Mouse (Mus musculus): Measurements from ENCODE around the gene Icos.

Gene Icos

GRCm38 (mm10) chr1:60977641-60978040 lies at the start of gene Icos:
Gene Icos (plus strand): TSS chr1:60977927.
- no peak for ATAC-seq (ENCODE audit: low TSS enrichment)

- no peak for ATAC-seq (ENCODE audit: low TSS enrichment)
Measured at GRCm38 (mm10) chr1:60929036-60929435, 48.7 kb upstream of the Icos start.

GRCm38 (mm10) chr1:60930397-60930796 lies 47.3 kb upstream of the Icos start:
- no peak for ATAC-seq (ENCODE audit: low TSS enrichment)

DNA sequence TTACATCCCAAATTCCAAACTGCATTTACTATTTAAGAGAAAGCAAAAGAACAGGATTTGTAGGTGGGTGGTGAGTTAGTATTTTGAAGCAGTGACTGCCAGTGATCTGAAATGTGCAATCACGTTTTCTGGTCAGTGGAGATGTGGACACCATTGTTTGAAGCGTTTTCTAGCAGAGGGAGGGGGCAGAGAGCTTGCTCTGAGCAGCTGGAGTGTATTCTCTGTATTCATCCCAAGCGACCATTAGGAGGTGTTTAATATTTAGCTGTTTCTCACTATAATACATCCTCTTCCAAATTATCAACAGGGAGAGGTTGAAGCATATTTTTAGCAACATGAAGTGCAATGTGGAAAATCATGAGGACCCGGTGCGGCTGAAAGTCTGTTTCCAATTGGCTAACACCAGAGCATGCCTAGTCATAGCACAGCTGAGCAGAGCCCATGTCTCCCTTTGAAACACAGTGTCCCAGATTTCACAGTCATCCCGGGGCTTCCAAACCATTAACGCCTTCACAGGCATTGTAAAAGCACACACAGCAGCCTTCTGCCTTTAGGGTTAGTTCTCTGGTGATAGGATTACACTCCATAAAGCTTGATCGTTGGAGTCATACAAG lies 41.7 kb upstream of the Icos start:
- ATAC-seq (ENCODE audit: low TSS enrichment), result peak; percentile 81

DNA sequence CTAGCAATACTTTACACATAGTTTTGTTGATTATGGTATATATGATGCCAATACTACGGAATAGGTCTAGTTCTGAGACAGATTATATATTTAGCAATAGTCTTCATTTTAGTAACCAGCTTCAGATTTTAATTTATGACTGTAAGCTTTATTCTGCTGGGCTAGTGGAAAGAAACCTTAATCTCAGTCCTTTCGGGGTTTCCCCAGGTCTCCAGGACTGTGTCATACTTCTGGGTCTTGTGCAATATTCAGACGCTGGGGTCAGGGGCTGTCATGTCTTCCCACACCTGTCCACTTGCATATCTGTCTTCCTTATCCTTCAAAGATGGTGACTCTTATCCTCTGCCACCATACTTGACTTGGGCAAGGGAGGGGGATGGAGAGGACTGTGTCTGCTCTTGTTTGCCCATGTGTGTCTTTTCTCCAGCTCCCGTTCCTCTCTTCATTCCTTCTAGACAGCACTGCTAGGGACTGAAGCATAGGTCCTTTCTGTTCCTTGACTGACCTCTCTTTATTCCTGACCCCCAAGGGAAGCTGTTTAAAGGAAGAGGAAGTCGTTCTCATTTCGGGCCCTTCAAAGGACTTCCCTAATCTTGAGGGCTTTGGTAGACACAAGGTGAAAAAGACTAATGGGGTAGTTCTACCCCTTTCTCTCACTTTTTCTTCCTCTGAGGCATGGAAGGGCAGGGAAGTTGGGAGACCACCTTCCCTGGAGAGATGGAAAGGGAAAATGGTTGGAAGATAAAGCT lies 40.6 kb upstream of the Icos start:
- ATAC-seq (ENCODE audit: low TSS enrichment), result no peak

DNA sequence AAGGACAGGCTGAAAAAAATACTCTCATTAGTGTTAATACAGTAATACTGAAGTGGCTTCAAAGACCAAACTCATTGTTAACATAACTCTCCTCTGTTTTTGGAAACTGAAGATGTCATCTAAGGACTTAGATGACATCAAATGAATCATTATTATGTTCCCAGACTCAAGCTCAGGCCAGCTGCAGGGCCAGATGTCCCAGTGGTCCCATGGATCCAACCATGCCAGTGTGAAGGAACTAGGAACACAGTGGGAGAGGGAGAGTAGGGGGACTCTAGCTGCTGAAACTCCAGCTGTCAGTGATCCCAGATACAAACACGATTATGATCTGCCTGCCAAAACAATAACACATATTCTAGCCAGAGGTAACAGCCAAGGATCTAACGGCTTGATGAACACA lies 39.5 kb upstream of the Icos start:
- no peak for ATAC-seq (ENCODE audit: low TSS enrichment)

DNA sequence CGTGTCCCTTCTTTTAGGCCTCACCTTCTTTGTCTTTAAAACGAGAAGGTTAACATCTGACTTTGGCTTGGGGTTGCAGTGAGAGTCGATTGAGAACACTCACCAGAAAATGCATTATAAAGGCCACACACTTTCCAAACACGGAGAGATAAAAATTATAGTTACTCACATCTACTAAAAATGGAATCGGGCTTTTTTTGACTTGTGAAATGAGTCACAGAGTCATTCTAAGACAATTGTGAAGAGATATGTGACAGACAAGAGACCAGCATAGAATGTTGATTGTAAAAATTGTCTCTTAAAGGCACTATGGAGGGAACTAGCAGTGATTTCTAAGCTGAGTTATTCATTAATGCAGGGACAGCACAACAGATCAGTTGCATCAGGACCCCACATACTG lies 38.8 kb upstream of the Icos start:
- peak; percentile 79 for ATAC-seq (ENCODE audit: low TSS enrichment)

DNA sequence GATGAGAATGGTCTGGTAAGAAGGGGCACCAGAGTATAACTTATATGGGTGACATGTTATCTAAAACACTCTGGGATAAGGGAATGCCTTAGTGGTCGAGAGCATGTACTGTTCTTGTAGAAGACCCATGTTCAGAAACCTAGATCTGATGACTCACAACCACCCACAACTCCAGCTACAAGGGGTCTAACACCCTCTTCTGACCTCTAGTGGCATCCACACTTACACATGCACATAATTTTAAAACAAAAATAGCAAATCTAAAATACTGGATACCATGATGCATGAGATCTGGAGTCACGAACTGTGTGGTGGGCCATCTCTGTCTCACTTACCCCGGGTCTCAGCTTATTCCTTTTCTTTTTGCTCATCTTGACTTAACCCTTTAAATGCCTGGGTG lies 37.7 kb upstream of the Icos start:
- no peak for ATAC-seq (ENCODE audit: low TSS enrichment)

- no peak for ATAC-seq (ENCODE audit: low TSS enrichment)
Measured at GRCm38 (mm10) chr1:60940620-60941019, 37.1 kb upstream of the Icos start.

DNA sequence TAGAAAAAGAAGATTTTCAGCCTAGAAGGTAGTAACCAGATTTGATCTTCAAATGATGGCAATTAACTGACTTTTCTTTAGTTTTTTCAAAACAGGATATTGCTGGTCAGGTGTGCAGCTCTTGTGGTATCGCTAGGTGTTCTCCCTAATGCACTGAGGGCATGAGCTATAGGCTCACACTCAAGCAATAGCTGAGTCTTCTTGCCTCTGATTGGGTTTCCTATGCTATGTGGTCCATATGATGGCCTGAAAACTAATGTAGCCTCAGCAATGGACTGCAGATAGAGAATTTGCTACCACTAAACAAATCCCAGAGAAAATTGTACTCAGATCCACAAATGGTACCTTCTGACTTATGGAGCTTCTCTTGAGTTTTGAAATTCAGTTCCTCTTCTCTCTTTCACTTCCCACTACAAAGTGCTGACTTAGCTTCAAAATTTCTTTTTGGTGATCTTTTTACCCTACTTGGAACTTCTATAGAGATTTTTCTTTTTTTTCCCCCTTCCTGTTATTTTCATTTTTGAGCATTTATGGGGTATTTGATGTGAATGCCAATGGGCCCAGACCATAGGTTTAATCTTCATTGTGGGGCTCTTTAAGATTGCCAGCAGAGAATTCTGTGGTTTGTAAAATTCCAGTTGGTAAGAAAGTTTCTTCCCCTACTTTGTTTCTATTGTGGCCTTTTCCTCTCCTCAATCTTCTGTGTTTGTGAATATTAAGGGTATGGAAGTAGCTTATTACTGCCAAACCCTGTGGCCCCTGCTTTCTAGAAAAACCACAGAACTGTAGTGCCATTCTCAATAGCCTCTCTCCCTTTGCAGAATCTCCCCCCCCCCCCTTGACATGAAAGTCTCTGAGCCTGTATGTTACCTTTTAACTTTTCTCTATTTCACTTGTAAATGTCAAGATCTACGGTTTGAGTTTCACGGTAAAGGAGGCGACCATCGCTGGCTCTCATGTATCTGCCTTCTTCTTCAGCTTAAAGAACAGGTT lies 36.4 kb upstream of the Icos start:
- ATAC-seq (ENCODE audit: low TSS enrichment), result no peak

DNA sequence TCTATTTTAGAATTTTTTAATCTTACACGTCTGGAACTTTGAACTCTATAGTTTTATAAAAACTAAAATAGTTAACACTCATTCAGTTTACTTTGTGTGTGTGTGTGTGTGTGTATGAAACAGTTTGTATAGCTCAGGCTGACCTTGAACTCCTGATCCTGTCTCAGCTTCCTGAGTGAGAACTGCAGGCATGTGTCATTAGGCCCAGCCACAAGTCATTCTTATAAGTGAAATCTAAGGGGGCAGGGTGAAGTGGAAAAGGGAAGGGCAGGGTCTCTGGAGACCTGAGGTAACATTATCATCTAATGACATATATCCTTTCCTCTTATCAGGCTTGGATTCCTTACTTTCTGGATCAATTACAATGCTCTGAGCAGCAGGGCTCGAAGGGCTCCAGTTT lies 34.8 kb upstream of the Icos start:
- ATAC-seq (ENCODE audit: low TSS enrichment), result no peak

- ATAC-seq (ENCODE audit: low TSS enrichment), result no peak
Measured at GRCm38 (mm10) chr1:60945633-60946401, 31.9 kb upstream of the Icos start.

DNA sequence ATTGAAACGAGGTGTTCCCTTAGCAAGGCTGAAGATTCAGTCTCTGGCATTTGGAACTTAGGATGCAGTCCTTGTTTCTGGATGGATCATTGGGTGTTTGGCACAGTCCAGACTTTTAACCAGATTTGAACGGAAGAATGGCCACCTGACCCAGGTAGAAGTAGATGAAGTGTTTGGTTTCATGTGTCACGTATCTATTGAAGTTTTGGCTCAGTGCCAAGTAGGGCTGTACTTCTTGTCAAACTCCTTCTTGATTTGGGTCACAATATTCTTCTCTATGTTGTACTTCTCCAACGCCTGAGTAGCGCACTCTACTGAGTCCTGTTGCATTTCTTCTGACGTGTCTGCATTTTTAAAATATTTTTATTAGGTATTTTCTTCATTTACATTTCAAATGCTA lies 29.6 kb upstream of the Icos start:
- ATAC-seq (ENCODE audit: low TSS enrichment), result no peak

DNA sequence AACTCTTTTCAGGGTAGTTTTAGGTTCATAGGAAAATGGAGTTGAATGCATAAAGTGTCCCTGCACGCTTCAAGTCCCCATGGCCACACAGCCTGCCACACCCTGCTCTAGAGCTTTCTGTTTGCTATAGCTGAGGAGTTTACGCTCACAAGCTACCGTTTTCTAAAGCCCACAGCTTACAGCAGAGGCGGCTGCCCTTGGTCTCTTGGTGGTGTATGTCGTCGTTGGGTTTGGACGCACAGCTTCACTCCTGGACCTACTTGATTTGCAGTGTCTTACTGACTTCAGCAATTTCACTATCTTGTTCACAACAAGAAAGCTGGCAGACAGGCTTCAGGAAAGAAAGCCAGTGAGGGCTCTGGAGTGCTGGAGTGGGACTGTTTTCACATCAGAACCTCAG lies 24.8 kb upstream of the Icos start:
- no peak for ATAC-seq (ENCODE audit: low TSS enrichment)

DNA sequence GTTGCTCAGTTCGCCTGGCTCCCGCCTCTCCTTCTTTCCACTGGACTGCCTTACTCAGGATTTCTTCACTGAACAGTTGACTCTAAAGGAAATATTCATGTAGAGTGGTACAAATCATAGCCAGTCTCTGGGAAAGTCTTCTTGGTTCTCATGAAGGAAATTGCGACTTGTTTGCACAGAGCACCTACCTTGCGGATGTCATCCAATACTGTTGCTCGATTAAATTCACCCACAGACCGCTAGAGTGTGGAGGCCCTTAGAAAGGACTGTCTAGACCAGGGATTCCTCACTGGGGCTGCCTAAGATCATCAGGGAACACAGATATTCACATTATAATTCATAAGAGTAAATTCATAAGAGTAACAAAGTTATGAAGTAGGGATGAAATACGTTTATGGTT lies 24.0 kb upstream of the Icos start:
- ATAC-seq (ENCODE audit: low TSS enrichment), result no peak

DNA sequence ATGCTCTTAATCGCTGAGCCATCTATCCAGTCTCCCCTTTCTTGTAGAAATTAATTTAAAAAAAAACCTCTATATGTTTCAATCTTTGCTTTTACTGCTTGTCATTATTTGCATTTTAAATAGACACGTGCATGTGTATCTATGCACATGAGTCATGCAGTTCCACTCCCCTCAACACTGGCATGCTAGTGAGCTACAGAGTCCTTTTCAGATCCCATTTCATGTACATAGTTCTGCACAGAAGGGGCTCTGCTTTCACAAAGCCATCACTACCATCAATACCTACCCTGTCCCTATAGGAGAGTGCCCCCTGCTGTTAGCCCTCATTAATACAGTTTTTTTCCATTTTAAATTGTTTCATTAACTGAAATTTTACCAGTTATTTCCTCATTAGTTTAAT lies 23.0 kb upstream of the Icos start:
- ATAC-seq (ENCODE audit: low TSS enrichment), result peak; percentile 50; the same call in 1 of the 2 replicates

DNA sequence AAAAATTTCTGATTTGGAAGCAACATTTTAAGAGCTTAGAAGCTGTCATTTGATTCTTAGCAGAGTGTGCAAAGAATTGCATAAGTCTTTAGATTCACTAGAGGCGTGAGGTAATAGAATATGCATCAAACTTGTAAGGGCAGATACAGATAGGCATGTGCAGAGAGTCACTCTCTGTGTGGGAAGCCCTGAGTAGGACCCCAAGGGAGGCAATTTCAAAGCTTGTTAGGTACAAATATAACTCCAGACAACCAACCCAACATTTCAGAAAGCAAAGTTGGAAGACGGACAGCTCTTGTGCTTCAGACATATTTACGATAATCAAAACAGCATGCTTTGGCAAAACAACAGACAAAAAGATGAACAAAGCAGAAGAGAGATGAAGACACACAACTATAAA lies 22.5 kb upstream of the Icos start:
- ATAC-seq (ENCODE audit: low TSS enrichment), result no peak

DNA sequence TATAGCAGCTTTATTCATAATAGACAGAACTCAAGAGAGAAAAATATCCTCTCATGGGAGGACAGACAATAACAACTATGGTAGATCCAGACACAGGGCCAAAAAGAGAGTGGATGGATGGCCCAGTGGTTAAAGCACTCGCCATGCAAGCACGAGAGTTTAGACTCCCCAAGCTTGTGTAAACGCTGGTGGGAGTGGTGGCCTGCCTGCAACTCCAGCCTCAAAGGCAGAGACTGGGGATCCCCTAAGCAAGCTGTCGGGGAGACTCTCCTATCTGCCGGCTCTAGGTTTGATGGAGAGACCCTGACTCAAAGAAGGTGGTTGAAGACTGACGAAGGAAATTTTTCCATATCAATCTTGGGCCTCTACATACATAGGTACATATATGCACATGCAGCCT lies 21.5 kb upstream of the Icos start:
- no peak for ATAC-seq (ENCODE audit: low TSS enrichment)

DNA sequence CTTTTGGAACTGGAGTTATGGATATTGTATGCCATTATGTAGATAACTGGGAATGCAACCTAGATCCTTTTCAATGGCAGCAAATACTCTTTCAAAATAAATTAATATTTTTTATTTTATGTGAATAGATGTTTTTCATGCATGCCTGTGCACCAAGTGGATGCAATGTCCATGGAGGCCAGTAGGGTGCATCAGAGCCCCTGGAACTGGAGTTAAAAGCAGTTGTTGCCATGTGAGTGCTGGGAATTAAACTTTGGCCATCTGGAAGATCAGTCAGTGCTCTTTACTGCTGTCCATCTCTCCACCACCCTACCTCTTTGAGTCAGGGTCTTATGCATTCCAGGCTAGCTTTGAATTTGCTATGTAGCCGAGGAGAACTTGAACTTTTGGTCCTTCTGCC lies 19.4 kb upstream of the Icos start:
- ATAC-seq (ENCODE audit: low TSS enrichment), result no peak

- ATAC-seq (ENCODE audit: low TSS enrichment), result no peak
Measured at GRCm38 (mm10) chr1:60959246-60959645, 18.5 kb upstream of the Icos start.

DNA sequence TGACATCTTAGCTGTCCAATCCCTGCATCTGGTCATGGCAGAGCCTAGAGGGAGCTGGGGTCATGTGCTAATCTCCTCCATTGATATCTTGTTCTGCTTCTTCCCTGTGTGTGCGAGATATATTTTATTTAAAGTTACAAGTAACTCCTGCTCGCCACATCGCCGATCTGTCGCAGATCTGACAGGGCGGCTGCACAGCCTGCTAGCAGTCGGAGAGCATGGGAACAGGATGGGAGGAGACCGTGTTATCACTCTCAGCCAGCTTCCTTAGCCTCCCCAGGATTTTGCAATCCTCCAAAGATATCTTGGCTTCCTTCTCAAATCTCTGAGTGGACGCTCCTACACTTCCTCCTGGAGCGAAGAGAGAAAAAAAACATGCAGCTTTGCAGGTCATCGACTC lies 17.3 kb upstream of the Icos start:
- ATAC-seq (ENCODE audit: low TSS enrichment), result peak; percentile 50; the same call in 1 of the 2 replicates

- peak; percentile 98 for ATAC-seq (ENCODE audit: low TSS enrichment)
Measured at GRCm38 (mm10) chr1:60961080-60961479, 16.6 kb upstream of the Icos start.

All from frontal cortex, adult (tissue).